Mouse (Mus musculus) left cerebral cortex, adult 6 months (tissue): ENCODE data around the gene Cyba. TPM values are rescaled to one million over a fixed set of nuclear protein-coding genes. Genes with fewer than 3 reads are reported as not detected.

Experiments
- long read RNA-seq, 2 experiments: library from polyadenylated mRNA; unstranded; transcript quantifications; one replicate each; pipeline ENCODE4 v2.0.0; 2019 to 2020
- polyA plus RNA-seq: library from polyadenylated mRNA; unstranded; fragments of <200 nt; fragmentation: Nextera tagmentation; gene quantifications from 2 replicates; pipeline ENCODE4 v1.2.3, GENCODE M21; 2021

Cyba gene
- polyA plus RNA-seq: 29.4 and 37.8 TPM in 2 replicates
- long read RNA-seq, experiment 1, transcript Cyba-201 (6 exons, 744 nt): major isoform, 7 of 7 reads
- long read RNA-seq, experiment 1, partial matches to known transcripts: 0 of 7 reads
- long read RNA-seq, experiment 1, other reads (novel, unspliced or antisense): 0 of 7 reads
- long read RNA-seq, experiment 2, transcript Cyba-201 (6 exons, 744 nt): major isoform, 21 of 22 reads
- long read RNA-seq, experiment 2, partial matches to known transcripts: 1 of 22 reads
- long read RNA-seq, experiment 2, other reads (novel, unspliced or antisense): 0 of 22 reads

DNA sequence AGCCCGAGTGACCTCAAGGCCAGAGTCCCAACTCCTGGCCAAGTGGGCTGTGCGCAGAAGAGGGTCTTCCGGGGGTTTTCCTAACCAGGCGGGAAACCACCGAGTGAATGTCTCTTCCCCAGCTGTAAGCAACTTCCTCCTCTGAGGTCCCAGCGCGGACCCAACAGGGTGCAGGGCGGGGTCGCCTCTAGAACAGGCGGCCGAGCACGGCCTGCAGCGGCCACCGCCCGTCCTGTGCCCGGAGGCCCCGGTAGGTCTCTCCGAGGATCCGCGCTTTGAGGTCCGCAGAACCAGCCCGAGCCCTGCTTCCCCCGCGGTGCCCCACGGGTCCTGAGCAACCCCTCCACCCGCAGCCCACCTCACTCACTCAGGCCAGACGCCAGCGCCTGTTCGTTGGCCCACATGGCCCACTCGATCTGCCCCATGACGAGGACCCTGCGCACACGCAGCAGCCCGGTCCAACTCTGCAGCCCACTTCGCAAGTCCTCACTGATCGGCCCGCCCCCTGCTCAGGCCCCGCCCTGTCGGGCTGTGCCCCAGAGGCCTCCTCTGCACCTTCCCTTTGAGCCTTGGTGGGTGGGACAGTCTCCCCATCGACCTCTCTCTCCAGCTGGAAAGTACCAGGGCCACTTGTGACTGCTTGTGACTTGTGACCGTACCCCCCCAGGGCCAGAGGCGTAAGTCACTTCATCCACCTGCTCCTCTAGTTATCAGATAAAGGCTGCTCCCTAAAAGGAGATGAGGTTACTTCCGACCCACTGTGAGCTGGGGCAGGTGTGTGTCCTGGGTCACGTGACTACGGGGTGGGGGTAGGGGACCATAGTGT is at the start of gene Cyba:
Gene Cyba, minus strand, starts transcription at position 488 of the 826 bp plus-strand sequence.

DNA sequence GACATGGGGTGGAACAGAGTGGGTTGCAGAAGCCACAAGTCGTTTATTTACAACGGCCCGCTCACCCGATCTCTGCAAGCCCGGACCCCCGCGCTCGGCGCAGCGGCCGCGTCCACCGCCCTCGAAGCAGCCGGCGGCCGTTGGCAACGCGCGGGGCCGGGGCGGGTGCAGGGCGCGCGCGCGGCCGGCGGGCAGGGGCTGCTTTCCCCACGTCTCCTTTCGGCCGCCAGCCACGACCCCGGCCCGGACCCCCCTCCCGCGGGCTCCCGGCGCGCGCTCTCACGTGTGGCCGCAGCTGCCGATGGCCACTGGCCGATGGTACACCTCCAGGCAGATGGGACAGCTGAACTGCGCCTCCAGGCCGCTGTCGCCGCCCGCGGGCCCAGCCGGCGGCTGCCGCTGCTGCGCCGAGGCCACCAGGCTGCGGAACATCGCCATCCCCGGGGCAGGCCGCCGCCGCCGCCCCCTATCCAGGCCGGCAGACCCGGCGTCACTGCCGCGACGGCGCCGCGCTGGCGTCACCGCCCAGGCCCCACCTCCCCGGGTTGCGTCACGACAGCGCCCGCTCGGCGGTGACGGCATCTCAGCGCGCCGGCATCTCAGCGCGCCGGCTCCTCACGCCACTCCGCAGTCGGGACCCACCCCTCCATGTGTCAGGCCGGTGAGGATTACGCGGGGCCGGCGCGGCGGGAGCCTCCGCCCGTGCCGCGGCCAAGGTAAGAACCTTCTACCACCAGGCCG is 43.0 kb upstream of the Cyba start, which contains the start of the genes Rnf166 and Ctu2:
Gene Rnf166, minus strand, starts transcription at position 485 of the 741 bp plus-strand sequence.
Gene Ctu2, plus strand, starts transcription at position 564 of the 741 bp plus-strand sequence.

DNA sequence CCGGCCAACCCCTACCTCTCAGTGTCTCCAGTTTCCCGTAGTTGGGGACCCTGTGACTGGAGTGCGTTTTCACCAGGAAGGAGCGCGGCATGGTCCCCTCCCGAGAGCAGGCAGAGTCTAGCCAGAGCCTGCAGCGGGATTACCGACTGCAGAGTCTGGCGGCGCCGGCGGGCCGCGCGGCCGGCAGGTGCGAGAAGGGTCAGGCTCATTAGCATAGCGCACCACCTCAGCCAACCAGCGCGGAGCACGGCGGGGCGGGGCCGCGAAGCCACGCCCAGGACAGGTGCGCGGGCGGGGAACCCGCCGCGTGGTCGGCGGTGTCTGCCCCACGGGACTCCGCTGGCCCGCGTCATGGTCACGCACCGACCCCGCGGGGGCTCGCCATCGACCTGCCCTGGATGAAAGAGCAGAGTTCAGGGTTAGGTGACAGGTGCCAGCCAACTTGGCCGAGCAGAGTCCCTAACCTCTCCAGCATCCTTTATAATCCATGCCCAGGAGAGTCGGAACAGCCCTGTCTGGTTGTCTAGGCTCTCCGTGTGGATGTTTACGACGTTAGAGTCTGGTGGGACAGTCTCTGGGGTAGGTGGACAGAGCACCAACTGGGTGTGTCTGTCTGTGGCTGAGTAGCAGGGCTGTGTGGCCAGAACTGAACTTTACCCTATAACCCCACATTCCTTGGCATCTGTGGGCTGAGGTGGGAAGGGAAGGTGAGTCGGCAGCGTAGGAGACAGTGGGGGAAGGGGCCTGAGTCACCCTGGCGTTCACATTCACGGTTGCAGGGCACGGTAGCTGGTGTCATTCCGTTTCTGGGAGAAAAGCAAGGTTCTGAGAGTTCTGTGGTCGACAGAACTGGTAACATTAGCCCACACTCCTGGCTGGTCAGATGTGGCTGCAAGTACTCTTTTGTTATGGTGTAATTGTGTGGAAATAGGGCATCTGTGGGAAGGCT is 28.1 kb upstream of the Cyba start, which contains the start of gene Snai3:
Gene Snai3, minus strand, starts transcription at position 210 of the 949 bp plus-strand sequence.

DNA sequence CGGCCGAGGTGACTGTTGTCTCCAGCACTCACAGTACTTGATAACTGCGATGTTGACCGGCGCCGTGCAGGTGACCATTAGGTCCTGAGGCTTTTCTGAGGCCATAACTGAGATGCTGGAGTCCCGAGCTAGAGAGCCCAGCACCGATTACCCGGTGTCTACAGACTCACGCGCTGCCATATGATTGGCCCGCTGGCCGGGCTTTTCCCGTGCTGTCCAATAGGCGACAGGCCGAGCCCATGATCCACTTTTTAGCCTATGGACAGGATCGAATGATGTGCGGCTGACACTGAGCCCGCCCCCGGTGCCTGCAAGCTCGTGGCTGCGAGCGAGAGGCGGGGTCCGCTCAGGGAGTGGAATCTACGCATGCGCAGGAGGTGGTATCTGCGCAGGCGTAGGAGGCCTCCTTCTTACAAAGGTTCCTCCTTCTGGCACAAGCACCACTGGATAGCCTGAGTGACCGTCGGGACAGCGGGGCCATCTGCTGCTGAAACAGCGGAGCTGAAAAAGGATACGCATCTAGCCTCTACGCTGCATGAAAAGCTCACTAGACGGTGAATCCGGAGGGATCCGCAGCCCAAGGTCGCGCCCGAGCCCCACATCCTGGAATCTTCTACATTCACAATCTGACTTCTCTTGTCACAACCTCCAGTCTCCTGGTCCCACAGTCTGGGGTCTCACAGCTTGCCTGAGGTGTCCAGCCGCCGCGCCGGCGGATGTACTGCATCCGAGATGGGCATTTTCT is 10.7 kb upstream of the Cyba start, which contains the start of gene Mvd:
Gene Mvd, minus strand, starts transcription at position 161 of the 745 bp plus-strand sequence.

DNA sequence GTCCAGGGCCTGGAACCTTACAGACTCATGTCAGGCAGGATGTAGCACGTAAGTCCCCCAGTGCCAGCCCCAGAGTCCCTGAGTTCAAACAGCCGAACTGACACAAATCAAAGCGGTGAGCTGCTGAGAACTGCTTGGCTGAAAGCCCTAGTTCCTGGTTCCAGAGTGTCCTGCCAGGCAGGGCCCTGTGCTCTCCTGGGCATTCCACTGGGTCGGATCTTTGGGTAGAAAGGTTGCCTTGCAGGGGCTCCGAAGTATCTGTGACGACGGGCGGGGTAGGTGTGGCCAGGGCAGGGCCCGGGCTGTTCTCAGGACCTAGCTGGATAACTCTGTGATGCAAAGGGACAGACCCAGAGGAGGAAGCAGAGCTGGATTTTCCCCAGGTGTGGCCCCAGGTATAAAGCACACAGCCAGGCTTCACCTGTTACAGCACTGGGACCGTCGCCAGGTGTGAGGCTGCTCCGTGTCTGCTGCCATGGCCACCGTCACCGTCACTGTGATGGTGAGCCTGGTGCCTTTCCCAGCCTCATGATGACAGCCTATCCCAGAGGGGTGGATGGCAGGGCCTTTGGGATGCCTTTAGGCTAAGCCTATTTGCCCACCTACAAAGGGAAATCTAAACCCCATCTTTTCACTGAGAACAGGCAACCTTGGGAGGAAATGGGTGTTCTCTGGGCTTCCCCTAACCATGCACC is 11.2 kb downstream of the Cyba start, which contains the start of gene Il17c:
Gene Il17c, plus strand, starts transcription at position 645 of the 695 bp plus-strand sequence.

DNA sequence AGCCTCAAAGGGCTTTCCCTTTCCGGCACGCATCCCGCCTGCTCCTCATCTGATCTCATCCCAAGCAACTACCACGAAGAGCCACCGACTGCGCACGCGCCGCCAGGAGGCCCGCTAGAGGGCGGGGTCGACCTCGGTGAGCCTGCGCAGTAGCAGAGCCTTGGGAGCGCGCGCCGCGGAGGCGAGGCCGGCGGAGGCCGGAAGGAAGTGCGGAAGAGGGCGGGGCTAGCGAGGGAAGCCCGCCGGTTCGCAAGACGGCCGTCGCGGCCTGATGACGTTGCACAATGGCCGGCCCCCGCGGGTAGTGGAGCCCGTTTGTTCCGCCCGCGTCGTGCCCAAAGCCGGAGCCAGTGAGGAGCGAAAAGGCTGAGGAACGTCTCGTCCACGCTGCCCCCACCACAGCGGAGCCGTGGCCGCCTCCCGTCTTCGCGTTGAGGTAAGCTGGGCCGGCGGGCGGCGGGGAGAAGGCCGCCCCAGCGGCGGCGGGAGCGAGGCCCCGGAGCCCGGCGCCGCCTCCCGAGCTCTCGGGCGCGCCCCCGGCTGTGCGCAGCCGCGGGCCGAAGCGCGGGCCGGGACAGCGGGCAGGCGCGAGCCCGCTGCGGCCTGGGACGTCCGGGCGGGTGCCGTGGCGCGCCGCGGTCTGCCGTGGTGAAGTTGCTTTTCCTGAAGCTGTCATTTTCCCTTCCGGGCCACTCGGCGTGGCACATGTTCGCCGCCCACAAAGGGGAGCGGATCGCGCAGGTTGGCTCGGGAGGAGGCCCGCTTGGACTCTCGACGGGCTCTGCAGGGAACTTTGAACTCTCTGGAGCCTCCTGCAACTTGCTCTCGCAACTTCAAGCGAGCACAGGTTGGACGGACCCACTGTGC is 56.1 kb downstream of the Cyba start, which contains the start of gene Zc3h18:
Gene Zc3h18, plus strand, starts transcription at position 245 of the 867 bp plus-strand sequence.

Other genes starting within 250 kb of the Cyba start
- gene Zfpm1, start 150.8 kb downstream of the Cyba start, polyA plus RNA-seq: 1.6 and 4.5 TPM in 2 replicates
- 0.59 and 0.64 TPM in 2 replicates for gene Trhr2, start 72.2 kb downstream of the Cyba start, polyA plus RNA-seq
- gene Zc3h18, start 56.3 kb downstream of the Cyba start, polyA plus RNA-seq: 4.4 and 8.4 TPM in 2 replicates
- not detected in 2 replicates for gene Il17c, start 10.9 kb downstream of the Cyba start, polyA plus RNA-seq
- gene Mvd, start 10.5 kb upstream of the Cyba start, polyA plus RNA-seq: 32.9 and 35.2 TPM in 2 replicates
- gene Snai3, start 27.8 kb upstream of the Cyba start, polyA plus RNA-seq: 0.48 and 1.1 TPM in 2 replicates
- gene Rnf166, start 43.1 kb upstream of the Cyba start, polyA plus RNA-seq: 18.0 and 47.5 TPM in 2 replicates
- 28.1 and 37.4 TPM in 2 replicates for gene Ctu2, start 43.2 kb upstream of the Cyba start, polyA plus RNA-seq
- 0.55 and 0.73 TPM in 2 replicates for gene Piezo1, start 118.4 kb upstream of the Cyba start, polyA plus RNA-seq
- gene Cdt1, start 135.1 kb upstream of the Cyba start, polyA plus RNA-seq: 1.4 TPM in 2 replicates
- 134 and 136 TPM in 2 replicates for gene Aprt, start 144.0 kb upstream of the Cyba start, polyA plus RNA-seq
- gene Galns, start 178.5 kb upstream of the Cyba start, polyA plus RNA-seq: 2.2 and 3.4 TPM in 2 replicates
- gene Trappc2l, start 178.7 kb upstream of the Cyba start, polyA plus RNA-seq: 164 and 234 TPM in 2 replicates
- gene Pabpn1l, start 189.8 kb upstream of the Cyba start, polyA plus RNA-seq: not detected in 2 replicates